Mouse (Mus musculus): ENCODE data around the gene Hand1.

DNA sequence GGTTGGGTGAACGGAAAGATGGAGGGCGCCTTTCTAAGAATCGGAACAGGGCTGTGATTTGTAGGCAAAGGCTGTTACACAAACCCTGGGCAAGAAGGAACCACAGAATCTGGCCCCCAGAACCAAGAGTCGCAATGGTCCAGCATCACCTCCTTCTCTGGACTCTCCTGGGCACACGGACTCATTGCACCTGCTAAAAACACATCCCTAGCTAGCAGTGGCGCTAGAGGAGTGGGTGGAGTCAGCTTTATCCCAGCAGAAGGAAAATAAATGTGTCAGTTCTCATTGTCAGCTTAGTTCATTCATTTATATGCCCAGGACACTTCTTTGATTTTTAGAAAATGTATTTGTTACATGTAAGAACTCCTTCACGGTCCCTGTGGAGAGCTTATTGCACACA is 8.8 kb upstream of the Hand1 start:
- TF ChIP-seq POLR2A (IDR thresholded peaks at IDR 0.05; ENCODE audit: control insufficient read depth in 1 of 2, insufficient read depth in 1 of 2, low read depth in 1 of 2, low read length in 2 of 2, poor library complexity in 1 of 2) (no peak), JUND (IDR thresholded peaks at IDR 0.05; ENCODE audit: low read depth, low read length) (no peak), NRF1 (IDR thresholded peaks at IDR 0.05; ENCODE audit: insufficient read depth, low read depth, low read length, poor library complexity, severe bottlenecking) (no peak), HCFC1 (IDR thresholded peaks at IDR 0.05; ENCODE audit: low read depth, low read length) (no peak), ZMIZ1 (IDR thresholded peaks at IDR 0.05; ENCODE audit: low read depth, low read length) (no peak), TCF12 (IDR thresholded peaks at IDR 0.05; ENCODE audit: low read depth, low read length) (no peak), EP300 (IDR thresholded peaks at IDR 0.05; ENCODE audit: low read depth in 1 of 2, low read length in 2 of 2) (no peak), CHD1 (IDR thresholded peaks at IDR 0.05; ENCODE audit: low read depth, low read length) (no peak), TAL1 (IDR thresholded peaks at IDR 0.05; ENCODE audit: low read length) (no peak), POLR2AphosphoS5 (IDR thresholded peaks at IDR 0.05; ENCODE audit: borderline replicate concordance, low read depth, low read length) (no peak), SIN3A (IDR thresholded peaks at IDR 0.05; ENCODE audit: low read length) (no peak), ZC3H11A (IDR thresholded peaks at IDR 0.05; ENCODE audit: low read depth, low read length) (no peak), CTCF (IDR thresholded peaks at IDR 0.05 in 2 of 3, conservative IDR thresholded peaks at IDR 0.05 in 1 of 3; ENCODE audit: control insufficient read depth in 1 of 3, insufficient read depth in 1 of 3, low read depth in 2 of 3, low read length in 3 of 3, poor library complexity in 1 of 3, severe bottlenecking in 1 of 3) (no peak), ELF1 (IDR thresholded peaks at IDR 0.05; ENCODE audit: low read depth, low read length) (no peak)
